In genomic region chr11:120233441-120234135, GRCm38 (mm10) we compare ENCODE assay signal across 7 mouse cellular contexts. TPM values are rescaled to one million over a fixed set of nuclear protein-coding genes. Genes with fewer than 3 reads are reported as not detected.
DNase-seq lines count a peak whose midpoint lies in the region; ATAC-seq lines count a peak whose summit lies in the region.

No protein-coding gene starts in this region.

- H3K27ac ChIP-seq in midbrain, embryonic 11.5 days (ENCODE audit: low read depth, low read length): peak overlapping the region; percentile 97

- H3K4me3 ChIP-seq in midbrain, embryonic 11.5 days (ENCODE audit: low read depth, low read length): peak overlapping the region; percentile 97

- no peaks in the 10 kb centered on the region for H3K9me3 ChIP-seq in midbrain, embryonic 11.5 days (ENCODE audit: control insufficient read depth, low read length)

- H3K27me3 ChIP-seq in midbrain, embryonic 11.5 days (ENCODE audit: control insufficient read depth, insufficient read depth, low read length): no peaks in the 10 kb centered on the region

- H3K4me2 ChIP-seq in midbrain, embryonic 11.5 days: peak overlapping the region; percentile 79

- peak overlapping the region; percentile 100 for H3K9ac ChIP-seq in midbrain, embryonic 11.5 days (ENCODE audit: low read length)

- WGBS in midbrain, embryonic 11.5 days: under 1% methylated on average over 45 of the region's 51 CpGs

- ATAC-seq in midbrain, embryonic 11.5 days (ENCODE audit: low FRiP score): no peak

- no peaks in the 10 kb centered on the region for H3K36me3 ChIP-seq in midbrain, embryonic 11.5 days (ENCODE audit: control insufficient read depth, insufficient read depth, low read length)

- DNase-seq in ovary, postnatal 36 days (ENCODE audit: low spot score): peak; percentile 56
- no peak for DNase-seq in ovary, postnatal 14 days (ENCODE audit: low spot score)
- DNase-seq in cerebellum, adult 8-10 months: peak; percentile 67
- peak; percentile 64 for DNase-seq in forelimb bud, embryonic 11.5 days (ENCODE audit: low read depth, low spot score)
- peak; percentile 65 for DNase-seq in kidney, postnatal 10 days
- DNase-seq in midbrain, embryonic 11.5 days (ENCODE audit: low spot score, missing footprints): peak; percentile 98
- peak; percentile 26 for DNase-seq in thymus, postnatal 0 days (ENCODE audit: low spot score)

- peaks cover 18% of the 10 kb centered on the region for H3K4me1 ChIP-seq in midbrain, embryonic 11.5 days (ENCODE audit: control insufficient read depth, insufficient read depth, low read length)

RNA-seq across cellular contexts. Expression of gene Bahcc1, which starts 0.8 kb away (rescaled TPM):
- polyA plus RNA-seq in midbrain, embryonic 11.5 days (2014; fragmentation: Nextera tagmentation; extraction: Ambion mirVana): 17.6 and 20.6 TPM in 2 replicates
- 3.3 and 4.6 TPM in 2 replicates for polyA plus RNA-seq in thymus, postnatal 0 days (2015; fragmentation: Nextera tagmentation; extraction: Ambion mirVana)
